Mouse (Mus musculus): ENCODE data around the gene Gpr152. TPM values are rescaled to one million over a fixed set of nuclear protein-coding genes. Genes with fewer than 3 reads are reported as not detected.
A peak's percentile ranks its signal among the peaks of the same experiment; 100 is the strongest.

Gpr152 gene
- total and polyA plus RNA-seq, 3 experiments, result 0.03 TPM; not detected in 2

DNA sequence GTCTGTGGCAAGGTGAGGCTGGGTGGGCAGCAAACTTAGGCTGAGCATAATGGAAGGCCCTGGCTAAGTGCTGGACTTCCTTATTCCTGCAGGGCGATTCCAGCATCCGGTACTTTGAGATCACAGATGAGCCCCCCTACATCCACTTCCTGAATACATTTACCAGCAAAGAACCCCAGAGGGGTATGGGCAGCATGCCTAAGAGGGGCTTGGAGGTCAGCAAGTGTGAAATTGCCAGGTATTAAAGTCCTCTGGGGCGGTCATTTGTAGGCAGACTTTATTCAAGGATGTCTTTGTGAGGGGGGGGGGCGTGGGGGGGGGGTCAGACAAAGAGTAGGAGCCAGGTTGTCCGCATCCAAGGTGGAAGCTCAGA is 11.9 kb downstream of the Gpr152 start:
- DNase-seq (ENCODE audit: low read depth, low spot score), result no peak
- peaks cover 15% of the 10 kb centered on the region for H3K79me2 ChIP-seq (ENCODE audit: control insufficient read depth, insufficient read depth, low read length, poor library complexity)
- no peak overlapping the region for H3K27ac ChIP-seq (ENCODE audit: control insufficient read depth, low read depth, low read length)
- H3K9ac ChIP-seq (ENCODE audit: control insufficient read depth, low read depth, low read length, poor library complexity, severe bottlenecking), result no peak overlapping the region
- H3K4me3 ChIP-seq (ENCODE audit: control insufficient read depth in 1 of 2, insufficient read depth in 1 of 2, low read depth in 2 of 2, low read length in 2 of 2), result no peak overlapping the region
- no peaks in the 10 kb centered on the region for H3K27me3 ChIP-seq (ENCODE audit: control insufficient read depth in 1 of 2, insufficient read depth in 2 of 2, low read length in 2 of 2)
- H3K4me1 ChIP-seq (ENCODE audit: control insufficient read depth in 1 of 2, insufficient read depth in 2 of 2, low read length in 2 of 2), result peaks cover 9 to 22% of the 10 kb centered on the region in 2 experiments; a peak in 3 of 4 replicates
- H3K36me3 ChIP-seq (ENCODE audit: control insufficient read depth in 1 of 2, insufficient read depth in 2 of 2, low read length in 2 of 2), result peaks cover 1 to 5% of the 10 kb centered on the region in 2 experiments; a peak in 2 of 4 replicates
- H3K9me3 ChIP-seq (replicated peaks; ENCODE audit: insufficient read depth, low read length), result no peaks in the 10 kb centered on the region
- TF ChIP-seq RCOR1 (IDR thresholded peaks at IDR 0.05; ENCODE audit: low read depth, low read length) (no peak), POLR2A (IDR thresholded peaks at IDR 0.05; ENCODE audit: control insufficient read depth in 1 of 2, insufficient read depth in 1 of 2, low read depth in 1 of 2, low read length in 2 of 2, poor library complexity in 1 of 2) (no peak), ETS1 (IDR thresholded peaks at IDR 0.05; ENCODE audit: low read depth, low read length) (no peak), USF1 (IDR thresholded peaks at IDR 0.05; ENCODE audit: low read depth, low read length) (no peak), RAD21 (IDR thresholded peaks at IDR 0.05; ENCODE audit: low read depth, low read length) (no peak)

- Histone ChIP-seq H3K36me3 (ENCODE audit: control insufficient read depth in 1 of 2, insufficient read depth in 2 of 2, low read length in 2 of 2) (peaks cover 1 to 5% of the 10 kb centered on the region in 2 experiments; a peak in 2 of 4 replicates), H3K27ac (ENCODE audit: control insufficient read depth, low read depth, low read length) (no peak overlapping the region), H3K9me3 (replicated peaks; ENCODE audit: insufficient read depth, low read length) (no peaks in the 10 kb centered on the region), H3K4me1 (ENCODE audit: control insufficient read depth in 1 of 2, insufficient read depth in 2 of 2, low read length in 2 of 2) (peaks cover 9 to 22% of the 10 kb centered on the region in 2 experiments; a peak in 3 of 4 replicates), H3K9ac (ENCODE audit: control insufficient read depth, low read depth, low read length, poor library complexity, severe bottlenecking) (no peak overlapping the region), H3K4me3 (ENCODE audit: control insufficient read depth in 1 of 2, insufficient read depth in 1 of 2, low read depth in 2 of 2, low read length in 2 of 2) (no peak overlapping the region), H3K27me3 (ENCODE audit: control insufficient read depth in 1 of 2, insufficient read depth in 2 of 2, low read length in 2 of 2) (no peaks in the 10 kb centered on the region), H3K79me2 (ENCODE audit: control insufficient read depth, insufficient read depth, low read length, poor library complexity) (peaks cover 15% of the 10 kb centered on the region)
- no peak for TF ChIP-seq RAD21 (IDR thresholded peaks at IDR 0.05; ENCODE audit: low read depth, low read length)
- no peak for TF ChIP-seq MYB (IDR thresholded peaks at IDR 0.05; ENCODE audit: low read depth, low read length)
- no peak for TF ChIP-seq CTCF (IDR thresholded peaks at IDR 0.05 in 2 of 3, conservative IDR thresholded peaks at IDR 0.05 in 1 of 3; ENCODE audit: control insufficient read depth in 1 of 3, insufficient read depth in 1 of 3, low read depth in 2 of 3, low read length in 3 of 3, poor library complexity in 1 of 3, severe bottlenecking in 1 of 3)
- no peak for DNase-seq (ENCODE audit: low read depth, low spot score)
Measured at GRCm38 (mm10) chr19:4151898-4152297, 12.3 kb downstream of the Gpr152 start.

DNA sequence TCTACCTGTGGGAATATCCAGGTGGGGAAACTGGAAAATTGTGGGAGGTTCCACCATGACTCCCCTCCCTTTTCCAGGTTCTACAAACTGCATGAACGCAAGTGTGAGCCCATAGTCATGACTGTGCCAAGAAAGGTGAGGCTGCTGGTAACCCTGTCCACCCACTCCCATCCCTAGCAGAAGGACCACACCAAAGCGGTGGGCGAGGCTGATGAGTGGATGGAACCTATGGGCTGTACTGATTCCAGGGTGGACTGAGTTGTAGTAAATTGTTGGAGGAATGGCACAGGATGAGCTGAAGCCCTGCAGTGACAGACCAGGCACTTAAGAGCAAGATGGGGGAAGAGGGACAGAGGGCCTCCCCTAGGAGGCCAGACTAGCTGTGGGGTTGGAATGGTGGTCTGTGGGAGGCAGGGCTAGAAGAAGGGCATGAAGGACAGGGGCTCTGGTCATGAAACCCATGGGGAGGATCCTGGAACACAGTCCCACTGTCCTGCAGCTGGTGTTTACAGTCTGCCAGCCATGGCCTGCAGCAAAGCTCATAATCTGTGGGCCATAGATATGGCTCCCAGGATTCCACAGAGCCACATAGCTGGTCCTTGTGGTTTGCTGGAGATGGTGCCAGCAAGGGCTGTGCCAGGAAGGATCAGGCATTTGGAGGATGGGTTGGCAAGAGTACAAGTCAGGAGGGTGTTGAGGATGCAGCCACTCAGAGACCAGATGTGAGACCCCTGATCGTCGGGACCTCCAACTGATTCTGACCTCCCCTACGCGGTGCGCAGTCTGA is 13.1 kb downstream of the Gpr152 start:
- H3K4me1 ChIP-seq (ENCODE audit: control insufficient read depth in 1 of 2, insufficient read depth in 2 of 2, low read length in 2 of 2), result peaks cover 9 to 22% of the 10 kb centered on the region in 2 experiments; a peak in 3 of 4 replicates
- H3K27ac ChIP-seq (ENCODE audit: control insufficient read depth, low read depth, low read length), result no peak overlapping the region
- H3K9me3 ChIP-seq (replicated peaks; ENCODE audit: insufficient read depth, low read length), result no peaks in the 10 kb centered on the region
- TF ChIP-seq POLR2AphosphoS2 (IDR thresholded peaks at IDR 0.05; ENCODE audit: low read length) (0 out of 2 replicates have a peak, but pooled peaks have one; percentile 22), NRF1 (IDR thresholded peaks at IDR 0.05; ENCODE audit: insufficient read depth, low read depth, low read length, poor library complexity, severe bottlenecking) (no peak)
- H3K79me2 ChIP-seq (ENCODE audit: control insufficient read depth, insufficient read depth, low read length, poor library complexity), result peaks cover 15% of the 10 kb centered on the region
- H3K4me3 ChIP-seq (ENCODE audit: control insufficient read depth in 1 of 2, insufficient read depth in 1 of 2, low read depth in 2 of 2, low read length in 2 of 2), result no peak overlapping the region
- no peaks in the 10 kb centered on the region for H3K27me3 ChIP-seq (ENCODE audit: control insufficient read depth in 1 of 2, insufficient read depth in 2 of 2, low read length in 2 of 2)
- peaks cover 1 to 5% of the 10 kb centered on the region in 2 experiments; a peak in 2 of 4 replicates for H3K36me3 ChIP-seq (ENCODE audit: control insufficient read depth in 1 of 2, insufficient read depth in 2 of 2, low read length in 2 of 2)
- DNase-seq (ENCODE audit: low read depth, low spot score), result no peak
- no peak overlapping the region for H3K9ac ChIP-seq (ENCODE audit: control insufficient read depth, low read depth, low read length, poor library complexity, severe bottlenecking)

Measured in MEL (cell line).